Mouse (Mus musculus) forebrain, embryonic 12.5 days (tissue): Measurements from ENCODE around the gene Golim4. TPM values are rescaled to one million over a fixed set of nuclear protein-coding genes. Genes with fewer than 3 reads are reported as not detected.

Experiments used
- ATAC-seq: fragments of 200-750 bp; cut with Nextera tagmentation; 2 replicates; pipeline ENCODE4 v1.8.0; 2017; ENCODE audit warnings: moderate TSS enrichment; ENCODE audit not compliant: low FRiP score
- H3K27ac ChIP-seq: fragments of 300-500 bp; sonication (generic); 2 replicates; pipeline ENCODE4 v1.5.1; 2016; ENCODE audit warnings: mild to moderate bottlenecking
- H3K27me3 ChIP-seq: fragments of 300-500 bp; sonication (generic); 2 replicates; pipeline ENCODE4 v1.6.1; 2016; ENCODE audit warnings: mild to moderate bottlenecking
- H3K36me3 ChIP-seq: fragments of 300-500 bp; sonication (generic); replicated peaks from 2 replicates; pipeline ENCODE4 v1.6.1; 2016; ENCODE audit warnings: mild to moderate bottlenecking
- H3K4me1 ChIP-seq: fragments of 300-500 bp; sonication (generic); 2 replicates; pipeline ENCODE4 v1.6.1; 2016
- H3K4me2 ChIP-seq: fragments of 300-500 bp; sonication (generic); 2 replicates; pipeline ENCODE4 v1.6.1; 2016; ENCODE audit warnings: mild to moderate bottlenecking, moderate library complexity
- H3K4me3 ChIP-seq: fragments of 300-500 bp; sonication (generic); replicated peaks from 2 replicates; pipeline ENCODE4 v1.5.1; 2016; ENCODE audit warnings: mild to moderate bottlenecking
- H3K9ac ChIP-seq: fragments of 300-500 bp; sonication (generic); 2 replicates; pipeline ENCODE4 v1.6.1; 2016; ENCODE audit warnings: mild to moderate bottlenecking
- H3K9me3 ChIP-seq: fragments of 300-500 bp; sonication (generic); 2 replicates; pipeline ENCODE4 v1.6.1; 2016
- WGBS: fragments of 180-500 bp; shearing (Covaris S2); methylation state at CpG from one replicate; pipeline ENCODE4 v1.1.7; 2016; 5-methylcytosine and 5-hydroxymethylcytosine counted together
- polyA plus RNA-seq: library from polyadenylated mRNA; unstranded; fragments of >200 nt; fragmentation: Nextera tagmentation; extraction: Ambion mirVana; gene quantifications from 2 replicates; pipeline ENCODE4 v1.2.1, GENCODE M21; 2016

Golim4 gene
- polyA plus RNA-seq, 1 experiment from 2014 or later: 60.1 TPM

DNA sequence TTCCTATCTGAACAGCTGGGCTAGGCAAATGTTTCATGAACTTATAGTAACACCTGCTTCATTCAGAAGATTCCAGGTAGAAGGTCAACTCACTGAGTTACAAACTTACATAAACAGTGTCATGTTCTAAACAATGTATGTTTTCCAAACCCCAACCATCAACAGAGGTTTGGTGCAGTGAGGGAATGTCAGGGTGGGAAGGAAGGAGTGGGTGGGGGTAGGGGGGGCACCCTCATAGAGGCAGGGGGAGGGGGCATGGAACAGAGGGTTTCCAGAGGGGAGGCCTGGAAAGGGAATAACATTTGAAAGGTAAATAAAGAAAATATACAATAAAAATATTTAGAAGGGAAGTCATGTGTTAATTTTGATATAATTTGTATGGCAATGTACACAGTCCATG is 46.0 kb downstream of the Golim4 start:
- Histone ChIP-seq H3K9ac (no peak overlapping the region), H3K4me2 (no peak overlapping the region)
- peak; percentile 16; the same call in 1 of the 2 replicates for ATAC-seq

GRCm38 (mm10) chr3:75910257-75910656 is 46.5 kb downstream of the Golim4 start:
- Histone ChIP-seq H3K4me3 (no peak overlapping the region), H3K4me1 (peaks cover 16% of the 10 kb centered on the region), H3K9ac (no peak overlapping the region), H3K4me2 (no peak overlapping the region), H3K9me3 (no peaks in the 10 kb centered on the region), H3K36me3 (peaks cover 5% of the 10 kb centered on the region), H3K27ac (no peak overlapping the region), H3K27me3 (no peaks in the 10 kb centered on the region)
- WGBS: 24% methylated on average over 4 of the region's 4 CpGs
- peak; percentile 66 for ATAC-seq

More for the DNA sequence above, 46.0 kb downstream of the Golim4 start:
- no peaks in the 10 kb centered on the region for H3K27me3 ChIP-seq
- no peaks in the 10 kb centered on the region for H3K9me3 ChIP-seq
- H3K27ac ChIP-seq: no peak overlapping the region
- H3K4me1 ChIP-seq: peaks cover 16% of the 10 kb centered on the region
- H3K36me3 ChIP-seq: peaks cover 5% of the 10 kb centered on the region
- no peak overlapping the region for H3K4me3 ChIP-seq

- no peak for ATAC-seq
- H3K27ac ChIP-seq: no peak overlapping the region
- no peaks in the 10 kb centered on the region for H3K9me3 ChIP-seq
- H3K4me1 ChIP-seq: no peaks in the 10 kb centered on the region
- H3K27me3 ChIP-seq: no peaks in the 10 kb centered on the region
- peaks cover 11% of the 10 kb centered on the region for H3K36me3 ChIP-seq
- H3K4me3 ChIP-seq: no peak overlapping the region
- no peak overlapping the region for H3K9ac ChIP-seq
- H3K4me2 ChIP-seq: no peak overlapping the region
- WGBS: 79% methylated on average over 11 of the region's 11 CpGs
Measured at GRCm38 (mm10) chr3:75901903-75902598, 54.7 kb downstream of the Golim4 start.

DNA sequence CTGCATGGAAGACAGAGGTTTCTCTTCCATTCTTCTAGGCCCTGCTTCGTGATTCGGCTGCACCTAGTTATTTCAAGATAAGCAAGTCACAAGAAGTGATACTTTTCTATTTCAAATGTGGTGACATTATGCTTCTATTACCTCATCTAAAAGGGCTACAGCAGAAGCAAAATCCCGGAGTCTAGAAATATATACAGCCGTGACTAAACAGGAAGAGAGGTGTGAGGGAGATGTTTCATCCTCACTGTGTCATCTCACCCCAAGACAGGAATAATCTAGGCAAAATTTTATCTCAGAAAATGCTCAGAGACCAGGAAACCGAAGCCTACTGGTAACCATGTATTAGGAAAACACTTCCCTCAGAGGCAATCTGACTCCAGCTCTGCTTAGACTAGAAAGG is 61.7 kb downstream of the Golim4 start:
- no peaks in the 10 kb centered on the region for H3K4me1 ChIP-seq
- 97% methylated on average over 5 of the region's 5 CpGs for WGBS
- peaks cover 31% of the 10 kb centered on the region for H3K36me3 ChIP-seq
- no peak for ATAC-seq
- no peak overlapping the region for H3K4me3 ChIP-seq
- no peak overlapping the region for H3K27ac ChIP-seq
- no peaks in the 10 kb centered on the region for H3K9me3 ChIP-seq
- no peak overlapping the region for H3K4me2 ChIP-seq
- H3K9ac ChIP-seq: no peak overlapping the region
- no peaks in the 10 kb centered on the region for H3K27me3 ChIP-seq

GRCm38 (mm10) chr3:75891581-75891980 is 65.2 kb downstream of the Golim4 start:
- H3K36me3 ChIP-seq: peaks cover 45% of the 10 kb centered on the region

DNA sequence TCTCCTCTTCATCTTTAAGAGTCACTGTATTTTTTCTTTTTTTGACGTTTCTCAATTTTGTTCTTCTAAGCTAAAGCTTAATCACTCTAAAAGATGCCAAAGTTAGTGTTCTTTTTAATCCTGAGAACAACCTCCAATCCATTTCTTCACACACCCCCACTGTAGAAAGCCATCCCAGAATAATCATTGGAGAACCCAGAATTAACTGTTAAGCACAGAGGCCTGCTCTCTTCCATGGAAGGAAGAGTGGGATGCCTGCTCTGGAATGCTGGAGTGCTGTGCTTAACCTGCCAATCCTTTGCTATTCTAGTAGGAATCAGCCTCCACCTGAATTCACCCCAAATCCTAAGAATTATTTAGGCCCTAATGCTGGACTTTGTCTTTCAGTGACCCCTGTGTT is 67.4 kb downstream of the Golim4 start:
- 93% methylated on average over 1 of the region's 1 CpGs for WGBS
- Histone ChIP-seq H3K27me3 (no peaks in the 10 kb centered on the region), H3K4me1 (no peaks in the 10 kb centered on the region), H3K4me3 (no peak overlapping the region), H3K36me3 (peaks cover 58% of the 10 kb centered on the region), H3K4me2 (no peak overlapping the region), H3K27ac (no peak overlapping the region), H3K9ac (no peak overlapping the region), H3K9me3 (no peaks in the 10 kb centered on the region)
- no peak for ATAC-seq

More at GRCm38 (mm10) chr3:75891581-75891980, 65.2 kb downstream of the Golim4 start:
- 88% methylated on average over 3 of the region's 3 CpGs for WGBS
- no peak overlapping the region for H3K4me3 ChIP-seq
- no peak overlapping the region for H3K9ac ChIP-seq
- no peak overlapping the region for H3K4me2 ChIP-seq
- no peak for ATAC-seq
- no peaks in the 10 kb centered on the region for H3K4me1 ChIP-seq
- no peak overlapping the region for H3K27ac ChIP-seq
- H3K27me3 ChIP-seq: no peaks in the 10 kb centered on the region
- H3K9me3 ChIP-seq: no peaks in the 10 kb centered on the region

- ATAC-seq: no peak
- H3K4me3 ChIP-seq: no peak overlapping the region
- no peaks in the 10 kb centered on the region for H3K4me1 ChIP-seq
- WGBS: 97% methylated on average over 1 of the region's 1 CpGs
- H3K27ac ChIP-seq: no peak overlapping the region
- no peaks in the 10 kb centered on the region for H3K27me3 ChIP-seq
- H3K9ac ChIP-seq: no peak overlapping the region
- no peak overlapping the region for H3K4me2 ChIP-seq
- H3K9me3 ChIP-seq: 0 out of 2 replicates have a peak, but pooled peaks cover 5% of the 10 kb centered on the region
- peaks cover 61% of the 10 kb centered on the region for H3K36me3 ChIP-seq
Measured at GRCm38 (mm10) chr3:75881582-75881981, 75.2 kb downstream of the Golim4 start.

- Histone ChIP-seq H3K27ac (no peak overlapping the region), H3K27me3 (no peaks in the 10 kb centered on the region), H3K4me1 (no peaks in the 10 kb centered on the region), H3K9ac (no peak overlapping the region), H3K4me3 (no peak overlapping the region), H3K9me3 (0 out of 2 replicates have a peak, but pooled peaks cover 5% of the 10 kb centered on the region), H3K36me3 (peaks cover 54% of the 10 kb centered on the region), H3K4me2 (no peak overlapping the region)
- WGBS: 89% methylated on average over 2 of the region's 2 CpGs
- no peak for ATAC-seq
Measured at GRCm38 (mm10) chr3:75879269-75879668, 77.5 kb downstream of the Golim4 start.

DNA sequence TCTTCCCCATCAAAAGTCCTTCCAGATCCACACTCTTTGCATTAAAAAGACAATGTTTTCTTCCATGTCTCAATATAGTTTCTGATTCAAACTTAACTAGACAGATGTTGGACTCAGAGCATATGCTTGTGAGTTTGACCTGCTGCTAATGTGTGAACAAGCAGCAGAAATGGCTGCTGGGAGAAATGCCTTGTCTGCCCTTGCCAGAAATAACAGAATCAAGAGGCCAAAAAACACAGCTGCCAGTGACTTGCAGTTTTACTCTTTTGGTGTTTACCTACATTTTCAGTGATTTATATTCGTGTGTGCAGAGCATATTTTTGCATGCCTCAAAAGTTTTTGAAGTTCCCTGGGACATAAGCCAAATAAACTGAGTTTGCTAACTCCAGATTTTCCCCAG is 87.9 kb downstream of the Golim4 start:
- no peaks in the 10 kb centered on the region for H3K36me3 ChIP-seq
- H3K9ac ChIP-seq: no peak overlapping the region
- no peak for ATAC-seq
- H3K9me3 ChIP-seq: no peaks in the 10 kb centered on the region
- no peaks in the 10 kb centered on the region for H3K4me1 ChIP-seq
- H3K27me3 ChIP-seq: no peaks in the 10 kb centered on the region
- H3K4me3 ChIP-seq: no peak overlapping the region
- H3K27ac ChIP-seq: no peak overlapping the region
- H3K4me2 ChIP-seq: no peak overlapping the region
- 60% methylated on average over 1 of the region's 1 CpGs for WGBS

GRCm38 (mm10) chr3:75864203-75864602 is 92.5 kb downstream of the Golim4 start:
- Histone ChIP-seq H3K27me3 (no peaks in the 10 kb centered on the region), H3K4me2 (no peak overlapping the region), H3K9me3 (no peaks in the 10 kb centered on the region), H3K27ac (no peak overlapping the region), H3K4me1 (no peaks in the 10 kb centered on the region), H3K9ac (no peak overlapping the region), H3K36me3 (no peaks in the 10 kb centered on the region), H3K4me3 (no peak overlapping the region)
- no peak for ATAC-seq
- 35% methylated on average over 2 of the region's 2 CpGs for WGBS

GRCm38 (mm10) chr3:75861677-75862076 is 95.1 kb downstream of the Golim4 start:
- ATAC-seq: no peak

GRCm38 (mm10) chr3:75860760-75861159 is 96.0 kb downstream of the Golim4 start:
- no peaks in the 10 kb centered on the region for H3K9me3 ChIP-seq
- ATAC-seq: no peak
- no peaks in the 10 kb centered on the region for H3K36me3 ChIP-seq
- 90% methylated on average over 12 of the region's 12 CpGs for WGBS
- no peaks in the 10 kb centered on the region for H3K4me1 ChIP-seq
- H3K9ac ChIP-seq: no peak overlapping the region
- H3K4me3 ChIP-seq: no peak overlapping the region
- H3K27ac ChIP-seq: no peak overlapping the region
- no peak overlapping the region for H3K4me2 ChIP-seq
- H3K27me3 ChIP-seq: no peaks in the 10 kb centered on the region

More at GRCm38 (mm10) chr3:75861677-75862076, 95.1 kb downstream of the Golim4 start:
- Histone ChIP-seq H3K4me1 (no peaks in the 10 kb centered on the region), H3K4me2 (no peak overlapping the region), H3K4me3 (no peak overlapping the region), H3K9ac (no peak overlapping the region), H3K27me3 (no peaks in the 10 kb centered on the region), H3K27ac (no peak overlapping the region), H3K9me3 (no peaks in the 10 kb centered on the region), H3K36me3 (no peaks in the 10 kb centered on the region)
- 38% methylated on average over 4 of the region's 4 CpGs for WGBS

- no peak overlapping the region for H3K9ac ChIP-seq
- WGBS: 92% methylated on average over 5 of the region's 5 CpGs
- H3K4me2 ChIP-seq: no peak overlapping the region
- no peak for ATAC-seq
- H3K4me1 ChIP-seq: no peaks in the 10 kb centered on the region
- no peaks in the 10 kb centered on the region for H3K9me3 ChIP-seq
- H3K27ac ChIP-seq: no peak overlapping the region
- H3K36me3 ChIP-seq: no peaks in the 10 kb centered on the region
- no peak overlapping the region for H3K4me3 ChIP-seq
- H3K27me3 ChIP-seq: no peaks in the 10 kb centered on the region
Measured at GRCm38 (mm10) chr3:75835286-75835967, 121.3 kb downstream of the Golim4 start.
